Mouse (Mus musculus) erythroid progenitor cell, adult 5-6 weeks (primary cell): Measurements from ENCODE around the gene Zfp689. TPM values are rescaled to one million over a fixed set of nuclear protein-coding genes. Genes with fewer than 3 reads are reported as not detected.
"Not testable (repeated sequence)": the region's sequence is repeated elsewhere in the genome, so short reads cannot be mapped to it uniquely, and the experiment has no call there.

Source experiments
- ATAC-seq: replicated peaks from 2 replicates; pipeline ENCODE4 v1.8.0; 2016; ENCODE audit warnings: moderate number of reproducible peaks, mild to moderate bottlenecking, moderate TSS enrichment, inconsistent platforms; ENCODE audit not compliant: poor library complexity, low FRiP score, severe bottlenecking
- total RNA-seq, 2 experiments: library from RNA; stranded (forward) in 1 of 2; stranded (reverse) in 1 of 2; fragments of 150-400 nt in 1 of 2; fragments of 186-747, 209-891 nt in 1 of 2; gene quantifications; 2 replicates each; pipeline versions ENCODE4 v1.2.3 to v1.2.4; 2015 to 2017; ENCODE audit warnings: low replicate concordance in 2 of 2

Gene Zfp689
- 3.2 and 3.8 TPM in 2 replicates for total RNA-seq (2015; ENCODE audit: low replicate concordance)
- 3.1 and 6.1 TPM in 2 replicates for total RNA-seq (2017; ENCODE audit: low replicate concordance)

GRCm38 (mm10) chr7:127448521-127449300, at the start of gene Zfp689:
Gene Zfp689 (minus strand): TSS chr7:127449158.
- ATAC-seq: peak; percentile 91

- ATAC-seq: no peak
Measured at GRCm38 (mm10) chr7:127498407-127498806, 49.4 kb upstream of the Zfp689 start.

DNA sequence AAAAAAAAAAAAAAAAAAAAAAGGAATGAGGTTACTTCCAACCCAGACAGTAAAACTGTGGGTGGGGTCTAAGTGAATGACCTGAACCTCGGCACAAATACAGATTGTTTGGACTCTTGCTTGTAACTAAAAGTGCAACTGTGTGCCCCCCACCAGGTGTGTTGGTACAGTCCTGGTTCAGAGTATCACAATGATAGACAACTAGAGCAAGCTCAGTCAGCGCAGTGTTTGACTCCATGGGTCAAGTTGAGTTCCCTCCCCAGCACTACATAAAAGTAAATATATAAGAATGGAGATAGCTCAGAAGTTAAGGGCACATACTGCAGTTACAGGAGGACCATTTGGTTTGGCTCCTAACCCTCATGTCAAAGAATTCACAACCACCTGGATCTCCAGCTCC, 48.4 kb upstream of the Zfp689 start:
- ATAC-seq: no peak

DNA sequence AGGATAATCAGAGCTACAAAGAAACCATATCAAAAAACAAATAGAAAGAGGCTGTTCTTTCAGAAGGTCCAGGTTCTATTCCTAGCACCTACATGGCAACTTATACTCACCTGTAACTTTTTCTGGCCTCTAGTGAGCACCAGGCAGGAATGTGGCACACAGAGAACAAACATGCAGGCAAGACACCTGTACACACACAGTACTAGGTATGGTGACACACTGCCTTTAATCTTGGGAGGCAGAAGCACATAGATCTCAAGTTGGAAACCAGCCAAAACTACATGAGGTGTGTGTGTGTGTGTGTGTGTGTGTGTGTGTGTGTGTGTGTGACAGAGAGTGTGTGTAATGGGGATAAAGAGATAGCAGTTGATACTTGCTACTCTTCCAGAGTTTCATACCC, 45.7 kb upstream of the Zfp689 start:
- no peak for ATAC-seq

GRCm38 (mm10) chr7:127491846-127492245, 42.9 kb upstream of the Zfp689 start:
- ATAC-seq: no peak

- ATAC-seq: no peak
Measured at GRCm38 (mm10) chr7:127489982-127490381, 41.0 kb upstream of the Zfp689 start.

DNA sequence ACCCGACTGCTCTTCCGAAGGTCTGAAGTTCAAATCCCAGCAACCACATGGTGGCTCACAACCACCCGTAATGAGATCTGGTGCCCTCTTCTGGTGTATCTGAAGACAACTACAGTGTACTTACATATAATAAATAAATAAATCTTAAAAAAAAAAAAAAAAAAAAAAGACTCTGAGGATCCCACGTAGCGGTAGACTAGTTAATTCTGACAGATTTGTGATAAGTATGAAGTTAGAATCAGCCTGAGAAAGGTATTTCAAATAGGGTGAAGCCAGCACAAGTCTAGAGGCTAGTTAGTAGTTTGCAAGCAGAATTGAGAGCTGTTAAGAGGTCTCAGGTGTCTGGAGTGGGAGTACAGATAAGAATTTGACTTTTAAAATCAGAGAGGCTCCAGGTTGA, 39.4 kb upstream of the Zfp689 start:
- ATAC-seq: not testable (repeated sequence)

DNA sequence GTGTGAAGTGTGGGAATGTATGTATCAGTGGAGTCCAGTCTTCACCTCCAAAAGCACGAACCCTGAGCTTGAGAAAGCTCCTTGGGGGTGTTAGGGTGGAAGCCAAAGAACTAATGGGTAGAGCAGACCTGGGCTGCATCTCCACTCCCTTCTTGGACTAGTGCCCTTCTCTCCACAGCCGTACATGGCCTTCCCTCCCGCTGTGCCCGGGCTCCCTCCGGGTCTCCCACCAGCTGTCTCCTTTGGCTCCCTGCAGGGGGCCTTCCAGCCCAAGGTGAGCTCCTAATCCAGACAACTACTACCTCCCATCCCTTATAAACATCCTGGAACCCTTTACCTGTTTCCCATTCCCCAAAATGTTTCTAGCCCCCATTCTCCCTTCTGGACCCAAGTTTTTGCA, 36.5 kb upstream of the Zfp689 start:
- no peak for ATAC-seq

DNA sequence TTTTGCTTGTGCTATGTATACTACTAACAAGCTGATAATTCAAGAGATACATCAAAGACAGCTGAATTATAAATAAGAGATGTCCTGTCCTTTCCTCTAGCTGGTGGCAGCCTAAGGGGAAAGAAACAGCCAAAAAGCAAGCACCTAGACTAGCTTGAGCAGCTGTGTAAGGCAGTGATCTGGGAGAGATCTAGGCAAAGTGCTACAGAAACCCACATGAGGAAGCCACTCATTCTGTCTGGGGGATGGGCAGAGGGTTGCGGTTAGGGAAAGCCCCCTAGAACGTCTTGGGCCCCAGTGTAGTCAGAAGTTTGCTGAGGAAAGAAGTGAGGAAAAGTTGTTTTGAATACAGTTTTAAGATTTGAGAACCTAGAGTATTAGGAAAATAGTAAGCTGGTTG, 31.4 kb upstream of the Zfp689 start:
- no peak for ATAC-seq

GRCm38 (mm10) chr7:127479318-127480225, 30.6 kb upstream of the Zfp689 start:
- ATAC-seq: no peak

DNA sequence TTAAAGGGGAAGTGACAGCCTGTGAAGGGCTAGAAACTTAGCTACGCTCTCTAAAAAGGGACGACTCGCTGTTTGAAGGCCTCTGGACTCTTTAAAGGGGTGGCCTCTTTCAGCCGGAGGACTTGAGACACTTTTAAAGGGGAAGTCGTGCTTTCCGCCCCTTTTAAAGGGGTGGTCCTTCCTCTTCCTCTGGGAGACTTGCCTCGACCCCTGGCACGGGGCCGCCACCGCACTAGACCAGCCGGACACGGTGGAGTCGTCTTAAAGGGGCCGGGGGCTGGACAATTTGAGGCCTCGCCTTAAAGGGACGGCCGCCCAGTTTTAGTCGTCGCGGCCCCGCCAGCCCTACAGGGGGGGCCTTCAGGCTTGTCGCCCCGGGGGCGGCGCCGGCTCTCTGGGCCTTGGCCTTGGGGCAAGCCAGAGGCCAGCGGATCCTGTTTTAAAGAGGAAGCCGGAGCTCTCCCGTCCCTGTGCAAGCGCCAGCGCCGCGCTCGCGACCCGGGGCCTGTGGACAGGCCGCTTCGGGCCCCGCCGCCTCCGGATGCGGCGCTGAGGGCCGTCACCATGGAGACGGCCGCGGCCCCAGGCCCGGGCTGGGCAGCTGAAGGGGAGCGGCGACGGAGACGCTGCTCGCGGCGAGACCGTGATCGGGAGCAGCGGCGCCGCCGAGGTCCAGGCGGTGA, 29.8 kb upstream of the Zfp689 start, which contains the start of gene Fbrs:
TSS of gene Fbrs (plus strand) at position 565 of the 683 bp plus-strand sequence.
- ATAC-seq: peak; percentile 51

GRCm38 (mm10) chr7:127477687-127478634, 29.0 kb upstream of the Zfp689 start:
- ATAC-seq: peak; percentile 82

DNA sequence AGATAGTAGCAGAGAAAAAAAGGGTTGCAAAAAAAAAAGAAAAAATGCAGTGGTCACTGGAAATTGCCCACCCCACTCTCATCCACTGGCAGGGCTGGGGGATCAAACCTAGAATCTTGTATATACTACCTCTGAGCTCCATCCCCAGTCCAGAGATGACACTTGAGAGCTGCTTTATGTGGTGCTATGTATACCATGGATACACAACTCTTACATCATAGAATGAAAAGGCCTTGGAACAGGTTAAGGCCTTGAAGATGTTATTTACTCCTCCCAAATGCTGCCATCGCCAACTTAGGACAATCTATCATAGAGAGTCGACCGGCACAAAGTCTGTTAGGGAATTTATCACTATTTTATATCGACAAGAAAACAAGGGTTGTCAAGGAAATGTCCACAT, 27.9 kb upstream of the Zfp689 start:
- ATAC-seq: no peak

GRCm38 (mm10) chr7:127476336-127476735, 27.4 kb upstream of the Zfp689 start:
- no peak for ATAC-seq

DNA sequence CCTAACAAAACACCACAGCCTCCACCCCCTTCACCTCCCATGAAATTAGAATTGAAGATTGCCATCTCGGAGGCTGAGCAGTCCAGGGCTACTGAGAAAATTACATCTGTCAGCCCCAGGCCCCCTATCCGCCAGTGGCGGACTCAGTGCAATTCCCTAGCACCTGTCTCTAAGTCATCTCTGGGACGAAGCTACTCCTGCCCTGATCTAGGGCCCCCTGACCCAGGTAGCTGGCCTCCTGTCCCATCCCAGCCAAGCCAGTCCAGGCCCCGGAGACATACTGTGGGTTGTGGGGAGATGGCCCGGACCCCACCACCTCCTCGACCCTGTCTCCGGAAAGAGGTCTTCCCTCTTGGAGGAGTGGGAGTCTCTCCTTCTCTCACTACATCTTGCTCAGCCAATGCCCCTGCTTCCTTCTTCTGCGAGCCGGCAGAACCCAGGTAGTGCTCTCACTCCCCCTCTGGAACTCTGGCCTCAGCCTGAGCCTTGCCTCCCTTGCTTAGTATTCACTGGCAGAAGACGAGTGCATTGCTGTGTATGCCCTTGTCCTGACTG, 26.3 kb upstream of the Zfp689 start:
- no peak for ATAC-seq

DNA sequence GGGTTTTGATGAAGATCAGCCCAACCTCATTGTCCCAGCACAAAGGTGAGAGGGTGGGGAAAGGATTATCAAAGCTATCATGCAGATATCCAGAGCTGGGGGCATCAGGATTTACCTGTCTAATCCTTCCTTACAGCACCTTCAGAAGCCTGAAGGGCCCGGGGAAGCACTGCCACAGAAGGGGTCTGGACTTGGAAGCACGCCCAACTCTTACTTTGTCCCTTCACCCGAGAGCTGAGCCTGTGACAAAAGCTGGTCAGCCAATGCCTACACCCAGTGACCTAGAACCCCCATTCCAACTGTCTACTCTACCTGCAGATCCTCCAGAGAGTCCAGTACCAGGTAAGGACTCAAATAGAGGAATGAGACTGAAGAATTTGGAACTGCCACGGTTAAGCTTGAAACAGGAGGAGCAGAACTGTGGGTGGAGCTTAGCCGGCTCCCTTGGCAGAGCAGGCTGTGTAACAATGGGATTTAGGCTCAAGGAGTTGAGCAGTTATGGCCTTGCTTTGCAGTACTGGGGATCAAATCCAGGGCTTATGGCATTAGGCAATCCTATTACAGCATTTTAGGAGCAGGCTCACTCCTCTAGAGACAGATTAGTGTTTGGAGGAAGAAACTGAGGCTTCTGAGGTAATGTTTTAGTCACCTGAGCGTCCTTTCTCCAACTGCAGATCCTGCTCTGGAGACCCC, 25.6 kb upstream of the Zfp689 start:
- ATAC-seq: no peak

GRCm38 (mm10) chr7:127473705-127474104, 24.7 kb upstream of the Zfp689 start:
- ATAC-seq: no peak

DNA sequence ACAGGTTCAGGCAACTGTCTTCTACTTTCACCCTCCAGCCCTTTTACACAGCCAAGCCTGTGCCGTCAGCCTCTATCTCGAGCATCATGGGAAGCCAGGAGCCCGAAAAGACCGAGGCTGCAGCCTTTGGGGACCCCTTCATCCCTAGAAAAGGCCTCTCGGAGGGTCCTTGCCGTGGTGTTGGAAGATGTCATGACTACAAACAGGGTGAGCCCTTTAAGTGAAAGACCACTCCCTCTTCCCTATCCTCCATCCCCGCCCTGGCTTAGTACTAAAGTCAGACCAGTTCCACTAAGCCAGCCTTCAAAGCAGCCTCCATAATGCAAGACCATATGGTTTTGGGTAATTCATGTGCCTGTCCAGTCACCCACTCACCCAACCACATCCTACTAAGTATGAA, 23.1 kb upstream of the Zfp689 start:
- no peak for ATAC-seq
